Mouse (Mus musculus) myocyte (in vitro differentiated cells): ENCODE measurements around the gene Rasgrf2.

Experiments used
- CEBPB ChIP-seq: IDR thresholded peaks from 2 replicates; pipeline ENCODE4 v1.6.1; 2011; ENCODE audit warnings: mild to moderate bottlenecking, moderate library complexity; ENCODE audit not compliant: poor library complexity, insufficient read depth, severe bottlenecking
- E2F4 ChIP-seq: IDR thresholded peaks from one replicate; pipeline ENCODE4 v1.6.1; 2011; ENCODE audit warnings: mild to moderate bottlenecking, control low read depth, moderate library complexity; ENCODE audit not compliant: insufficient read depth
- MAX ChIP-seq: IDR thresholded peaks from one replicate; pipeline ENCODE4 v1.6.1; 2011; ENCODE audit warnings: low read depth, mild to moderate bottlenecking, control low read depth
- MYOG ChIP-seq, 3 experiments: IDR thresholded peaks; one replicate each; pipeline ENCODE4 v1.6.1; 2011; ENCODE audit warnings: control low read depth in 2 of 3, low read depth in 2 of 3, mild to moderate bottlenecking in 2 of 3; ENCODE audit not compliant: insufficient read length in 2 of 3, control insufficient read depth in 1 of 3, insufficient read depth in 1 of 3
- POLR2A ChIP-seq: IDR thresholded peaks from one replicate; pipeline ENCODE4 v1.6.1; 2011; ENCODE audit warnings: low read depth, mild to moderate bottlenecking, control low read depth, moderate library complexity; ENCODE audit not compliant: insufficient read length
- POLR2AphosphoS2 ChIP-seq: IDR thresholded peaks from one replicate; pipeline ENCODE4 v1.6.1; 2011; ENCODE audit warnings: low read depth, control low read depth; ENCODE audit not compliant: insufficient read length
- TCF12 ChIP-seq: IDR thresholded peaks from one replicate; pipeline ENCODE4 v1.6.1; 2011; ENCODE audit warnings: mild to moderate bottlenecking, control low read depth; ENCODE audit not compliant: poor library complexity, insufficient read depth, severe bottlenecking
- USF1 ChIP-seq: IDR thresholded peaks from one replicate; pipeline ENCODE4 v1.6.1; 2011; ENCODE audit warnings: low read depth, mild to moderate bottlenecking, control low read depth, moderate library complexity

- TF ChIP-seq POLR2A (no peak), E2F4 (no peak), USF1 (no peak), POLR2AphosphoS2 (no peak), CEBPB (peak; percentile 36; the same call in 1 of the 2 replicates), MAX (no peak), MYOG (IDR thresholded peaks at IDR 0.05; ENCODE audit: control insufficient read depth in 1 of 3, insufficient read depth in 1 of 3, insufficient read length in 2 of 3, low read depth in 2 of 3) (peak in 2 of 3 experiments; percentile 18 to 36), TCF12 (no peak)
These were observed 19.1 kb upstream of the Rasgrf2 start for GRCm38 (mm10) chr13:92150551-92150950.
